Mouse (Mus musculus): Measurements from ENCODE around the gene Ubap2l.

DNA sequence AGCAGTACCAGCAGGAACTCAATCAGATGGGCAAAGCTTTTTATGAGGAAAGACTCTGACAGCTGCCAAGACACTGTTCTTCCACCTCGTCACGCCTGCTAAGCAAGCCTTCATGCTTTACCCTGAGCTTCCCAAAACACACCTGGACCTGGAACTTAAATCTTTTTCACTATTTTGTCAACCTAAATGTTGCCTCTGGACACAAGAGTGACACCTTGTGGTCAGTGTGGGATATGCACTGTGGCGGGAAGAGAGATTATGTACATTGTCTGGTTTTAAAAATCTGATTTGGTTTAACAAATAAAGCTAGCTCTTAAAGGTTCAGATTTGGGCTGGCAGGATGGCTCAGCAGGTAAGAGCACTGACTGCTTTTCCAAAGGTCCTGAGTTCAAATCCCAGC is 13.1 kb upstream of the Ubap2l start:
- TF ChIP-seq CTCF (IDR thresholded peaks at IDR 0.05; ENCODE audit: insufficient read depth, low read length) (peak; percentile 48), POLR2A (IDR thresholded peaks at IDR 0.05; ENCODE audit: borderline replicate concordance, extremely low read depth, low read depth, low read length) (no peak)

Data from lung, adult 2 months (tissue).